Mouse (Mus musculus): ENCODE results near the gene Fthl17a.

DNA sequence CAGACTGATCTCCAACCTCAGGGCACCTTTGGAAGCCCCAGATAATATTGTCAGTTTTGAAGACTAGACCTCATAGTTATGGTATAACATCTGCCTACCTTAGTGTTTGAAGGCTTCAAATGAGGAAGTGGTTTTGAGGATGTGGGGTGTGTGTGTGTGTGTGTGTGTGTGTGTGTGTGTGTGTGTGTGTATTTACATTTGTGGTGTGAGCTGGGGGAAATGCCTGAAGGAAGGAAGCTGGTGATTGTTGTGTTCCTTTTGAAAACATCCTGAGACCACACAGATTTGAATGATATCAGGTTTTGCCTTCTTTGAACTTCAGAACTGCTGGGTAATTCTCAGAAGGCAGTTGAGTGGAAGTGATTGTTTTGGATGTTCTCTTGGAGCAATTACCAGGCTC lies 22.6 kb upstream of the Fthl17a start:
- TF ChIP-seq CHD2 (IDR thresholded peaks at IDR 0.05; ENCODE audit: low read depth, low read length) (no peak), ZNF384 (IDR thresholded peaks at IDR 0.05; ENCODE audit: low read depth, low read length) (no peak), ZC3H11A (IDR thresholded peaks at IDR 0.05; ENCODE audit: borderline replicate concordance, low read depth, low read length) (no peak), HCFC1 (IDR thresholded peaks at IDR 0.05; ENCODE audit: borderline replicate concordance, insufficient read depth, low read length) (no peak)
